Mouse (Mus musculus): ENCODE measurements around the gene 1700012A03Rik.

The 1700012A03Rik gene

DNA sequence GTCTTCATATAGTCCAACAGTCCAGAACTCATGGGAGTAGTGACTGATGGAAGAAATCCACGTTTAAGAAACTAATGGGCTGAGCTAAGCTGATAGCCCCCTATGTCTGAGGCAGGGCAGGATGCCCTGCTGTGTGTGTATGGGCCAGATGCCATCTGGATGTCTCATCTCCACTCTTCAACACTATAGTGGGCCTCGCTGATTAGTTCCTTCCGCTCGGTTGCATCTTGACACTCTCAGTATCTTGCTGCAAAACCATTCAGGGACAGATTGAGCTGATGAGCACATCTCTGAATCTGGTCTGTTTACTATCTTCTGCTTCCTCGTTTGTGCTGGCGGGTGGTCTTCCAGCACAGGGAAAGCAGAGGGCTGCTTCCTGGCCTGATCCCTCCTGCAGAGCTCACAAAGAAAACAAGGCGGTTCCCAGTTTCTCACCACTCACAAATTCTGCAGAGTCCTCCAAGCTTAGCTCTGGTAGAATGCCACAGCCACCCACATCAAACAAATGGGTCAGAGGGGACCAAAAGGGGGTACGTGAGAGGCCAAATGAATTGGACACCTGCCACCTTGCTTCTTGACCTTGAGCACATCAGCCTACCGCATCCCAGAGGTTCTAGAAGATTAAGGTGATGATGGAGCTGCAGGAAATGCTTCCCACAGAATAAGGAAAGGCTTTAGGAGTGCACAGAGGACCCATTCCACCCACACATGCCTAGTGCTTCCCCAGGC is 55.7 kb downstream of the 1700012A03Rik start:
- DNase-seq = no peak

All from thymus, postnatal 4 days (tissue).